Mouse (Mus musculus) layer of hippocampus, adult 9-11 months (tissue): ENCODE measurements around the gene Znhit3.
A peak's percentile ranks its signal among the peaks of the same experiment; 100 is the strongest.
"Not testable (repeated sequence)": the region's sequence is repeated elsewhere in the genome, so short reads cannot be mapped to it uniquely, and the experiment has no call there.

Experiments used
- DNase-seq: peaks from one replicate; pipeline ENCODE4 v3.0.0; 2022

Gene Znhit3

GRCm38 (mm10) chr11:84919276-84919675 is 3.1 kb upstream of the Znhit3 start:
- DNase-seq = no peak

GRCm38 (mm10) chr11:84918425-84918824 is 2.3 kb upstream of the Znhit3 start:
- DNase-seq = peak; percentile 80

- DNase-seq = no peak
Observed at GRCm38 (mm10) chr11:84916703-84917300, 636 bp upstream of the Znhit3 start.

- DNase-seq = no peak
Observed at GRCm38 (mm10) chr11:84914673-84915072, 1.5 kb downstream of the Znhit3 start.

- DNase-seq = no peak
Observed at GRCm38 (mm10) chr11:84910411-84910810, 5.8 kb downstream of the Znhit3 start.

GRCm38 (mm10) chr11:84908480-84908879 is 7.7 kb downstream of the Znhit3 start:
- DNase-seq = no peak

- no peak for DNase-seq
Observed at GRCm38 (mm10) chr11:84907081-84907480, 9.1 kb downstream of the Znhit3 start.

GRCm38 (mm10) chr11:84904597-84905144 is 11.5 kb downstream of the Znhit3 start:
- no peak for DNase-seq

GRCm38 (mm10) chr11:84893113-84893512 is 23.1 kb downstream of the Znhit3 start:
- DNase-seq = no peak

GRCm38 (mm10) chr11:84891705-84892104 is 24.5 kb downstream of the Znhit3 start:
- DNase-seq = no peak

- DNase-seq = no peak
Observed at GRCm38 (mm10) chr11:84889492-84889891, 26.7 kb downstream of the Znhit3 start.

GRCm38 (mm10) chr11:84888025-84888424 is 28.1 kb downstream of the Znhit3 start:
- no peak for DNase-seq

GRCm38 (mm10) chr11:84886767-84887511 is 29.2 kb downstream of the Znhit3 start:
- no peak for DNase-seq

- DNase-seq = no peak
Observed at GRCm38 (mm10) chr11:84886236-84886635, 29.9 kb downstream of the Znhit3 start.

- DNase-seq = no peak
Observed at GRCm38 (mm10) chr11:84885238-84885637, 30.9 kb downstream of the Znhit3 start.

- DNase-seq = no peak
Observed at GRCm38 (mm10) chr11:84882346-84882745, 33.8 kb downstream of the Znhit3 start.

- DNase-seq = no peak
Observed at GRCm38 (mm10) chr11:84880971-84881370, 35.2 kb downstream of the Znhit3 start.

- no peak for DNase-seq
Observed at GRCm38 (mm10) chr11:84880465-84880961, 35.7 kb downstream of the Znhit3 start.

- peak; percentile 66 for DNase-seq
Observed at GRCm38 (mm10) chr11:84879772-84880464, 36.2 kb downstream of the Znhit3 start, which contains the start of the genes Myo19 and Pigw. Gene Myo19, plus strand, starts transcription at chr11:84880148. Gene Pigw, minus strand, starts transcription at chr11:84880285.

GRCm38 (mm10) chr11:84879007-84879771 is 37.0 kb downstream of the Znhit3 start:
- DNase-seq = no peak

GRCm38 (mm10) chr11:84876020-84876419 is 40.1 kb downstream of the Znhit3 start:
- DNase-seq = not testable (repeated sequence)

- DNase-seq = no peak
Observed at GRCm38 (mm10) chr11:84873042-84873833, 42.9 kb downstream of the Znhit3 start.
